Mouse (Mus musculus) neural tube, embryonic 11.5 days (tissue): ENCODE measurements around the gene Sfxn5. TPM values are rescaled to one million over a fixed set of nuclear protein-coding genes. Genes with fewer than 3 reads are reported as not detected.

Experiments used
- ATAC-seq: fragments of 200-750 bp; cut with Nextera tagmentation; 2 replicates; pipeline ENCODE4 v1.8.0; 2017; ENCODE audit warnings: moderate number of reproducible peaks, mild to moderate bottlenecking, moderate TSS enrichment, moderate library complexity; ENCODE audit not compliant: insufficient read depth, low FRiP score, low TSS enrichment
- DNase-seq: peaks from one replicate; pipeline ENCODE4 v3.0.0-alpha.2; 2015; ENCODE audit warnings: low spot score
- H3K27ac ChIP-seq: fragments of 300-500 bp; sonication (generic); 2 replicates; pipeline ENCODE4 v1.5.1; 2014; ENCODE audit warnings: low read depth, mild to moderate bottlenecking, low read length
- H3K27me3 ChIP-seq: fragments of 300-500 bp; sonication (generic); 2 replicates; pipeline ENCODE4 v1.6.1; 2014; ENCODE audit warnings: mild to moderate bottlenecking, low read length, mixed read lengths; ENCODE audit not compliant: control insufficient read depth, insufficient read depth
- H3K36me3 ChIP-seq: fragments of 300-500 bp; sonication (generic); 2 replicates; pipeline ENCODE4 v1.6.1; 2014; ENCODE audit warnings: mild to moderate bottlenecking, low read length, moderate library complexity, mixed read lengths; ENCODE audit not compliant: control insufficient read depth, insufficient read depth
- H3K4me1 ChIP-seq: fragments of 300-500 bp; sonication (generic); 2 replicates; pipeline ENCODE4 v1.6.1; 2014; ENCODE audit warnings: low read length, mixed read lengths; ENCODE audit not compliant: control insufficient read depth, insufficient read depth
- H3K4me2 ChIP-seq: fragments of 300-500 bp; sonication (generic); 2 replicates; pipeline ENCODE4 v1.6.1; 2014; ENCODE audit warnings: low read depth, mild to moderate bottlenecking, moderate library complexity
- H3K4me3 ChIP-seq: fragments of 300-500 bp; sonication (generic); 2 replicates; pipeline ENCODE4 v1.5.1; 2014; ENCODE audit warnings: low read depth, low read length
- H3K9ac ChIP-seq: fragments of 300-500 bp; sonication (generic); 2 replicates; pipeline ENCODE4 v1.6.1; 2014; ENCODE audit warnings: mild to moderate bottlenecking, low read length
- H3K9me3 ChIP-seq: fragments of 300-500 bp; sonication (generic); 2 replicates; pipeline ENCODE4 v1.6.1; 2016; ENCODE audit warnings: low read length; ENCODE audit not compliant: control insufficient read depth
- WGBS: fragments of 180-500 bp; shearing (Covaris S2); extraction: QIAGEN DNeasy Blood & Tissue Kit; methylation state at CpG from one replicate; pipeline ENCODE4 v1.1.7; 2014; 5-methylcytosine and 5-hydroxymethylcytosine counted together
- polyA plus RNA-seq: library from polyadenylated mRNA; unstranded; fragments of >200 nt; fragmentation: Nextera tagmentation; extraction: Ambion mirVana; gene quantifications from 2 replicates; pipeline ENCODE4 v1.2.1, GENCODE M21; 2014

Sfxn5 gene
- polyA plus RNA-seq, 1 experiment from 2014 or later: 5.5 TPM

DNA sequence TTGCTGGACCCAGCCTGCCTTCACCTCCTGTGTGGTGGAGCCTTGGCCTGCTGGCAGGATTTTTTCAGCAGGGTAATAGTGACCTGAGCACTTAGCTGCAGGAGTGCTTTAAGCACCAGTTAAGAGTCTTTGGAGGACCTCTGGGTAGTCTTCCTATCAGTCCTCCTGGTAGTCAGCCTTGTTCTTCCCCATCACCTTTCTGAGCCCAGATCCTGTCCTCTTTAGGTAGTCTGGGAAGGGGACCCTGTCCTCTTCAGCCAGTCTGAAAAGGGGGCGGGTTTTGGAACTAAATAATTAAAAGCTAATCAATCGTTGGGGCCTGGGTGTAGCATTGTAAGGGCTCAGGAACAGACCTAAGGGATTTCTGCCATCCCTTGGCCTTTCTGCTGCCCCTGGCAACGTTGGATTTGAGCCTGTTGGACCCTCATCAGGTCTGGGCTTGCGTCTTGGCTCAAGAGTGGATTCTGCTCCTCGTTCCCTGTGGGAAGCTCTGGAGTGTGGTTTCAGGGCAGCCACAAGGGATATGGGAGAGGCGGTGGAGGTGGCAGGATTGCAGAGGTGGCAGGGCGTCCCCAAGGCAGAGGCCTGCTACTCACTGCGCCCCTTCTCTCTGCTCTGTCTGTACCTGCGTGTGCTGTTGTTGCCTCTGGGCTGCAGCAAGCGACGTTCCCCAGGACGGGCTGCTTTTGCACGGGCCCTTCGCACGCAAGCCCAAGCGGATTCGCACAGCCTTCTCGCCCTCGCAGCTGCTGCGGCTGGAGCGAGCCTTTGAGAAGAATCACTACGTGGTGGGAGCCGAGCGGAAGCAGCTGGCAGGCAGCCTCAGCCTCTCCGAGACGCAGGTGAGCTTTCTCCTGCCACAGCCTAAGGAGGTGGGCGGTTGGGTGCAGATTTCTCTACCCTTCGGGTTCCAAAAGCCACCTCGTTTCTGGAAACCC lies 139.6 kb downstream of the Sfxn5 start:
- Histone ChIP-seq H3K27me3 (peaks cover 78% of the 10 kb centered on the region), H3K4me1 (peaks cover 6% of the 10 kb centered on the region), H3K36me3 (no peaks in the 10 kb centered on the region), H3K27ac (no peak overlapping the region), H3K4me2 (no peak overlapping the region), H3K9ac (no peak overlapping the region), H3K4me3 (no peak overlapping the region), H3K9me3 (no peaks in the 10 kb centered on the region)
- ATAC-seq (no peak), DNase-seq (peak; percentile 49)
- WGBS: 2% methylated on average over 28 of the region's 29 CpGs

DNA sequence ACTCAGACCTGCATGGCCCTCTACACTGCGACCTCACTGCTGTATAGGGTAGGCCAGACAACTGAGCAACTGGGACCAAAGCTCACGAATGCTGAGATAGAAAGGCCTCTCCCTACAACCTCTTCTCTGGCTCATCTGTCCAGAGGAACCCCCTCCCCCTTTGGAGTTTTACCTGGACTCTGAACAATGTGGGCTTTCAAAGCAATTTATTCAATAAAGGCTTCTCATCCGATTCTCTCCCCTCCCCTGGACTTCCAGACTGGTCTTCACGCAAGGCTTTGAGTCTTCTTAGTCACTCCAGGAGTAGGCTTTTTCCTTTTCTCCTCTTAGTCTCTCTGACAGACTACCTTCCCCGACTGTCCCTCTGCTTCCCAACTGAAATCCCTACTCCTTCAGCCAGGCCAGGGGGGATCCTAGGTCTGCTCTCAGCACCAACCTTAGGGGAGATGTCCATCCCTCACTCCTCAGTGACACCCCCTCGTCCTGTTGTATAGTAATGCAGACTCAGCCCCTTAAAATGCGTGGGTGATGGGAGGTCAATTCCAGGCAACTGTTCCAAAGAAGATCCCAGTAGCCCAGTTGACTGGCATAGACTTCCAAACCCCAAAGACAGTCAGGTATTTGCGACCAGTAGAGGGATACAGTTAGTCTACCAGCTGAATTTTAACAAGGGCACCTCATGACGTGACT lies 141.3 kb downstream of the Sfxn5 start:
- no peak overlapping the region for H3K9ac ChIP-seq
- H3K27ac ChIP-seq: no peak overlapping the region
- H3K4me1 ChIP-seq: peaks cover 14% of the 10 kb centered on the region
- H3K4me2 ChIP-seq: no peak overlapping the region
- H3K4me3 ChIP-seq: no peak overlapping the region
- WGBS: 6% methylated on average over 9 of the region's 9 CpGs
- no peak for DNase-seq
- peaks cover 95% of the 10 kb centered on the region for H3K27me3 ChIP-seq
- no peaks in the 10 kb centered on the region for H3K36me3 ChIP-seq
- no peak for ATAC-seq
- no peaks in the 10 kb centered on the region for H3K9me3 ChIP-seq

DNA sequence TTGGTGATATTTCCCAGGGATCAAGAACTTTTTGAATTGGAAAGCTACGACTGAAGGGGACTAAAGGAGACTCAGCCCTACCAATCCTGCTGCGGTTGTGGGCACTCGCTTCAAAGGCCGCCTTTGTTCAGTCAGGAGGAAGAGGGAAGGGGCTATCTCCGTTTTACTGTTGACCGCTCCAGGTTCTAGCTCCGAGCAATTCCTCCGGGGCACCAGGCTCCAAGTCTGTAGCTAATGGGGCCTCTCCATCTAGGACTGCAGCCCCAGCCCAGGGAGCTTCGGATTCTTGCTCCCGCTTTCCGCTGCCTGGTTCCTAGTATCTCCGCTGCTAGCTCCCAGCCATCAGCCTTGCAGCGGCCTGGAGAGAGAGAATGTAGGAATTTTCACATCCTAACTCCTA lies 142.6 kb downstream of the Sfxn5 start:
- Histone ChIP-seq H3K4me2 (peak overlapping the region; percentile 33; the same call in 1 of the 2 replicates), H3K27ac (no peak overlapping the region), H3K4me1 (peaks cover 17% of the 10 kb centered on the region), H3K27me3 (peaks cover 97% of the 10 kb centered on the region), H3K9ac (no peak overlapping the region), H3K9me3 (no peaks in the 10 kb centered on the region), H3K36me3 (no peaks in the 10 kb centered on the region), H3K4me3 (0 out of 2 replicates have a peak overlapping the region, but pooled peaks have one; percentile 20)
- no peak for ATAC-seq
- 0% methylated on average over 13 of the region's 13 CpGs for WGBS
- peak; percentile 64 for DNase-seq

DNA sequence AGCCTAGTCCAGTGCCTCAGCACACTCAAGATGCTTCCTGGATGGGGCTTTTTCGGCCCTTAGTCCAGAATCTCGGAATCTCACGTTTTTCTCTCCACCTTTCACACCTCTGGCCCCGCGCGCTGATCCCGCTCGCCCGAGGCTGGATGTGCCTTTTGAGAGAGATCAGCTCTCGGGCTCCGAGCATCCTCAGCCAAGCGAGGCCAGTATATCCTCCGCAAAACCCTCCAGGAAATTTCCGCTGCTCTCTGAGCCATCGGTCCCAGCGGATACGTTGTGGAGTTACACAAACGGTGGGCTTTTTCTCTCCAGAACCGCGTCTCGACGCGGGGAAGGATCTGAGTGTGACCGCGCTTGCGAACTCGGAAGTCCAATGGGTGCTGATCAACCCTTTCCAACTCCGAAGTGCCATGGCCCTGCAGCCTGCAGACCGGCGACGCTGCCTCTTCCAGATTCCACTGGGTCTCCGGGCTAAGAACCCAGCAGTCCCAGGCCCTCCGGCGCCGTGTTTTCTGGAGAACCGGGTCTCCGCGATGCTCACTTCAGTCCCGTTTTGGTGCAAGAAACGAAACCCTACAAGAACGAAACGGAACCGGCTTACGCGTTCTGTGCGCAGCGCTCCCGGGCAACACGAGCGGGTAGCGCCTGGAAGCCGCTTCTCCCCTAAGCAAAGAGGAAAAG lies 143.2 kb downstream of the Sfxn5 start:
- peak overlapping the region; percentile 20; the same call in 1 of the 2 replicates for H3K4me3 ChIP-seq
- no peak overlapping the region for H3K9ac ChIP-seq
- no peaks in the 10 kb centered on the region for H3K36me3 ChIP-seq
- no peaks in the 10 kb centered on the region for H3K9me3 ChIP-seq
- no peak overlapping the region for H3K27ac ChIP-seq
- peak overlapping the region; percentile 33 for H3K4me2 ChIP-seq
- DNase-seq (peak; percentile 72), ATAC-seq (no peak)
- peaks cover 17% of the 10 kb centered on the region for H3K4me1 ChIP-seq
- under 1% methylated on average over 52 of the region's 52 CpGs for WGBS
- H3K27me3 ChIP-seq: peaks cover 98% of the 10 kb centered on the region

DNA sequence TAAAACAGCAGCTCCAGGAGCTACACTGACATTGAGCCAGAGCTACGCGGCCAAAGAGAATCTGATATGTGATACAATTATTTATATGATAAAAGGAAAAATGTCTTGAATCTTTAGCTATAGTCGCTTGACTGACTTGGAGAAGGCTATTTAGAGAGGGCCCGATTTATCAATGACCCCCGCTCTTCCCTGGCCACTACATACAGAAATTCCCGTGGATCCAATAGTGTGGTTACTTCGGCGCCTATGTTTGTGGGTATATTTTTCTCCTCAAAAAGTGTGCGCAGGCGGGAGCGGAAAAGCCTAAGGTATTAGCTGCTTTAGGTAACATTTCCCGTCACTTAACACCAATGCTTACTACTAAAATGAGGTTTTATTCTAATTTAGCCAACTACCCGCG lies 143.9 kb downstream of the Sfxn5 start:
- peaks cover 17% of the 10 kb centered on the region for H3K4me1 ChIP-seq
- H3K36me3 ChIP-seq: no peaks in the 10 kb centered on the region
- 4% methylated on average over 14 of the region's 14 CpGs for WGBS
- DNase-seq (peak; percentile 28), ATAC-seq (no peak)
- H3K9me3 ChIP-seq: no peaks in the 10 kb centered on the region
- no peak overlapping the region for H3K27ac ChIP-seq
- H3K4me3 ChIP-seq: no peak overlapping the region
- H3K27me3 ChIP-seq: peaks cover 95% of the 10 kb centered on the region
- no peak overlapping the region for H3K4me2 ChIP-seq
- H3K9ac ChIP-seq: no peak overlapping the region

DNA sequence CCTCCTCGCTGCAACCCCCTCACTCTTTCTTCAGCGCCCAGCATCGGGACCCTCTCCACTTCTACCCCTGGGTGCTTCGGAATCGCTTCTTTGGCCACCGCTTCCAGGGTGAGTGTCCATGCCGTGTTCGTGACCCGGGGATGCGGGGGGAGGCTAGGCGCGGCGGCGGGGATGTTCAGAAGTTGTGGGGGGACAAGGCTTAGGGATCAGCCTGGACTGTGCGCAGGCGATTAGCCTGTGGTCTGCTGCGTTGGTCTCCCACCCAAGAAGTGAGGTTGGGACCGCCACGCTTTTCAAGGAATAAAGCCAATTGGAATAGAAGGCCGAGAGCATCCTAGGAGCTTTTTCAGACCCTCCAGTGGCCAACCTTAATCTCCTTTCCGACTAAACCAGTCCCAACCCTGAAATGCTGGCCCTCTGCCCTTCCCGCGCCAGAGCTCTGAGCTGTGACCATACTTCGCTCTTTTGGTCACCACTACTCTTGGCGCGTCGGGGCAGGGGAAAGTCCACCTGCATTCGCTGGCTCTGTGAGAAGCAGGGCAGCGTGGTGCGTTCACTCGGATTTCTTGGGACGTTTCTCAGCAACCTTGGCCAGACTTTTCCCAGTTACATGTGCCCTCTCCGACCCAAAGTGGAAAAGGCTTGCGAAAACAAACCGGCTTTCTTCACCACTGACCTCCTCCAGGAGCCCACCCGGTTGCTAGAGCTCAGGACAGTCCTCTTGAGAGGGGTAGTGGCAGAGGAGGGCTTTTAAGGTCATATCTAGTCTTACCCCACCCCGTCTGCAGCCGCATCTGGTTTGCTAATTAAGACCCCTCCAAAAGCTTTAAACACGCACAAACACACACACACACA lies 144.7 kb downstream of the Sfxn5 start:
- peak overlapping the region; percentile 25; the same call in 1 of the 2 replicates for H3K4me3 ChIP-seq
- H3K27me3 ChIP-seq: peaks cover 93% of the 10 kb centered on the region
- DNase-seq (peak; percentile 40), ATAC-seq (no peak)
- peak overlapping the region; percentile 47 for H3K4me2 ChIP-seq
- under 1% methylated on average over 39 of the region's 39 CpGs for WGBS
- no peak overlapping the region for H3K9ac ChIP-seq
- H3K27ac ChIP-seq: no peak overlapping the region
- H3K36me3 ChIP-seq: no peaks in the 10 kb centered on the region
- no peaks in the 10 kb centered on the region for H3K9me3 ChIP-seq
- peaks cover 17% of the 10 kb centered on the region for H3K4me1 ChIP-seq

DNA sequence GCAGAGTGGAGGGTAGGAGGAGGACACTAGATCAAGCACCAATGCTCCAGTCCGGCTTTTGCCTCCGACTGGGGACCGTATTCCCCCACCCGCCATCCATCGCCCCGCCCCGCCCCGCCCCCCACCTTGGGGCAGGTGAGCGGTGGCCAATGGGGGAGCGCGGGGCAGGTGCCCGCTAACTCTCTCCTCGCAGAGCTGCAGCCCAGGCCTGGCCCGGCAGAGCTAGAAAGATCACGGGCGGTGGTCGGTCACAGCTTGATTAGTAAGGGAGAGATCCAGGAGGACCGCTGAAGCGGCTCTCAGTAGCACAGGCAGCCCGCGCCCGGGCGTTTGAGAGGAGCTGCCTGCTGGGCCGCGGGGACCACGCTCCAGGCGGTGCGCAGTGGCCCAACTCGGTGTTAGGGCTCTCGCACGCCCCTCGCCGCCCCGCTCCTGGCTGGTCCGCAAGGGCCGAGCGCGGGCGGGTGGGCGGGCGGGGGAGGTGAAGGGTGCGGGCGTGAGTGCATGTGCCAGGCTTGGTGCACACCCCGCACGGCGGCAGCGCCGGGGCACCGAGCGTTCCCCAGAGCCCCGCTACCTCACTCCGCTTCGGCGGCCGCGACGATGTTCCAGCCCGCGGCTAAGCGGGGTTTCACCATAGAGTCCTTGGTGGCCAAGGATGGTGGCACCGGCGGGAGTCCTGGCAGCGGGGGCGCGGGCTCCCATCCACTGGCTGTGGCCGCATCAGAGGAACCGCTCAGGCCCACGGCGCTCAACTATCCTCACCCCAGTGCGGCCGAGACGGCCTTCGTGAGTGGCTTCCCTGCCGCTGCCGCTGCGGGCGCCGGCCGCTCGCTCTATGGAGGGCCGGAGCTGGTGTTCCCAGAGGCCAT lies 145.6 kb downstream of the Sfxn5 start, which contains the start of gene Emx1:
Gene Emx1 (plus strand): TSS at position 99 of the 872 bp plus-strand sequence.
- no peaks in the 10 kb centered on the region for H3K9me3 ChIP-seq
- DNase-seq (peak; percentile 67), ATAC-seq (peak; percentile 63)
- H3K27me3 ChIP-seq: peaks cover 84% of the 10 kb centered on the region
- H3K27ac ChIP-seq: no peak within 1 kb of the TSS
- H3K36me3 ChIP-seq: no peaks in the 10 kb centered on the region
- peak within 1 kb of the TSS; percentile 47 for H3K4me2 ChIP-seq
- H3K4me3 ChIP-seq: peak within 1 kb of the TSS; percentile 25
- H3K4me1 ChIP-seq: peaks cover 17% of the 10 kb centered on the region
- WGBS: under 1% methylated on average over 65 of the region's 81 CpGs
- H3K9ac ChIP-seq: peak within 1 kb of the TSS; percentile 18; the same call in 1 of the 2 replicates
